Mouse (Mus musculus): ENCODE data around the gene Vmn1r193.
"Not testable (repeated sequence)": the region's sequence is repeated elsewhere in the genome, so short reads cannot be mapped to it uniquely, and the experiment has no call there.

The Vmn1r193 gene

DNA sequence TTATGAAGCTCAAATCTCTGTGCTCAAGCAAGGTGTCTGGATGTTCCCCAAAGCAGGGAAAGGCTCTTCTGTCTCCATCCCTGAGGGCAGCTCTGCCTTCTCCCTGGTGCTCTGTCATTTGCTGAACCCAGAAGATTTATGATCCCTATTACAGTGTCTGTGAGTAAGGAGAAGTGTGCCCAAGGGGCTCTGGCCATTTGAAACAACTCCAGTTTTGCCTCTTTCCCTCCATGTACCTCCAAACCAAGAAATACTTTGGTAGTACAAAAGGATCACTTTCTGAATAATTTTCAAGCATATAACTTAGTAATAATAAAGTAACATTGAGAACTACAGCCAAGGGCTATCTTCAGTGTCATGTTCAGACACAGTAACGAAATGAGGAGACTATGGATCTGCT lies at the start of gene Vmn1r193:
Vmn1r193 (minus strand) TSS at position 101 of the 400 bp plus-strand sequence.
- not testable (repeated sequence) for DNase-seq

DNA sequence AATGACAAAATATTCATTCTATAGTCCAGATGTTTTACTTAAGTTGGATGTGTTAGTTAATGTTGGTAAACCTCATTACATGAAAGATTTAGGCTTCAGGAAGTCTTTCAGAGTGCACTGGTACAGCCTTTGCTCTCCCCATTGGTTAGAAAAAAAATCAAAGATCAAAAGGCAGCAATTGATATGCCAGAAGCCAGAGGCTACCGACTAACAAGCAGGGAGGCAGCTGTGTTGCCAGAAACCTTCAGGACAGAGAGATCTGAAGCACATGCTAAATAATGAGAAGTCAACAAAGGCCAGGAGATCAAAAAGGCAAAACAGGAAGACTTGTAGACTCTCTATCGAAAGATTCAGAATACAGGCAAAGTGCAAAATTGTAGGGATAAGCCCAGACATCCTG lies 48.8 kb upstream of the Vmn1r193 start:
- DNase-seq, result no peak

DNA sequence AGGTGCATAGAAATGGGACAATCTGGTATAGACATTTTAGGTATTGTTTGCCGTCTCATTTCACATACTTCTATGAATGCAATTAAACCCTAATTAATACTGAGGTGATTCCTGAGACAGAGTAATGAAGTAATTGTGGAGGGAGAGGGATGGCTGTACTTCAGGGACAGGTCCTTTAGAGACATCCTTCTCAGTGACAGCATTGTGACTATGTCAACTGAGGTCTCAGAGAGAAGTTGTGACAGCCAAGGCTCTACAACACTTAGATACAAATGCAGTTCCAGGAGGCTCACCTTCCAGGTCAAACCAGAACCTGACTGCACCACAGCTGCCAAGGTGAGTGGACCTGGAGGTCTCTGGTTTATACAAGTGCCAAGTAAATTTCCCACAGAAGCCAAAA lies 47.3 kb upstream of the Vmn1r193 start, which contains the start of gene Vmn1r195:
Vmn1r195 (plus strand) TSS at position 301 of the 400 bp plus-strand sequence.
- DNase-seq, result not testable (repeated sequence)

DNA sequence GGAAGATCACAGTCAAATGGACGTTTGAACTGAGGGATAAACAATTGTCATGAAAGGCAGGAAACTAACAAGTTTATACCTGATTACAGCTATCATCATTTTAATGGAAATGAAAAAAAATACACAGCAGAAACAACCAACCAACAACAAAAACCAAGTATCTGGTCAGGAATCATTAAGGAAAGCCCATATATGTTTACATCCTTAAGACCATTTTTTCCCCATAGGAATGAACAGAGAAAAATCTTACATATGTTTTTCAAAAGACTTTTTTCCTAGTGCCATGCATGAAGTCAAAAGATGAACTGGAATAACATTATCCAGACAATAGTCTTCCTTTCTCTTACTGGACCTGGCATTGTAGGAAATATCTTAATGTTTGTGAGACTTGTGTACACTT lies 21.0 kb upstream of the Vmn1r193 start, which contains the start of gene Vmn1r194:
Vmn1r194 (plus strand) TSS at position 301 of the 400 bp plus-strand sequence.
- no peak for DNase-seq

DNA sequence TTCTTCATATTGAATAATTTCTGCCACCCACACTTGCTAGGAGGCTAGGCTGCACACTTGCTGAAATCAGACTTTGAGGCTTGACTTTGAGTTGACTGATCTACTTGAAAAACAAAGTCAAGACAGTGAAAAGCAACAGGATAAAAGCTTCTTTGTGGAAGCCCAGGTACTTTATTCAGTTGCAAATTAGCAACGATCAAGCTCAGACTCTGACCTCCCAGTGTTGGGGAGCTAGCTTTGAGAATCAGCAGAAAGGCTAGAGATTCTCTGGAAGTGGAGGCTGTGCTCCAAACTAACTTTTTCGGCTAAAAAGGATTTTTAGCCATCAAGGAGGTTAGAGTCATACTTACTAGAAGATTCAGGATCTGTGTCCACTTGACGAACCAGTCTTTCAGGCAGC lies 30.2 kb downstream of the Vmn1r193 start:
- DNase-seq, result not testable (repeated sequence)

DNA sequence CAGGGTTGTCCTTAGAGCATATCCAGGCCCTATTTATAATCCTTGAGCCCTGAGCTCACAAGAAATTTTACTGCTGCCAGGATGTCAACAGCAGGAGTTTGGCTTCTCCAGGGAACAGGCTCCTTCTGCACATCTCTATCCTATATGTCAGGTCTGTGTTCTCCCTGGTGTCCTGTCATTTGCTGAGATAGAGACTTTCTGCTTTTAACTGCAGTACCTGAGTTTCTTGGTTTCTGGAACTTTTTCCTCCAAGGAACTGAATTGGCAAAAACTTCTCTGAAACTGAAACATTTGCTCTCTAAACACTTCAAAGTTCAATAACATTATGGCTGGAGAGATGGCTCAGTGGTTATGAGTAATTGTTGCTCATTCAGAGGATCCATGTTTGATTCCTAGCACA lies 31.9 kb downstream of the Vmn1r193 start, which contains the start of gene Vmn1r192:
Vmn1r192 (minus strand) TSS at position 101 of the 400 bp plus-strand sequence.
- no peak for DNase-seq

DNA sequence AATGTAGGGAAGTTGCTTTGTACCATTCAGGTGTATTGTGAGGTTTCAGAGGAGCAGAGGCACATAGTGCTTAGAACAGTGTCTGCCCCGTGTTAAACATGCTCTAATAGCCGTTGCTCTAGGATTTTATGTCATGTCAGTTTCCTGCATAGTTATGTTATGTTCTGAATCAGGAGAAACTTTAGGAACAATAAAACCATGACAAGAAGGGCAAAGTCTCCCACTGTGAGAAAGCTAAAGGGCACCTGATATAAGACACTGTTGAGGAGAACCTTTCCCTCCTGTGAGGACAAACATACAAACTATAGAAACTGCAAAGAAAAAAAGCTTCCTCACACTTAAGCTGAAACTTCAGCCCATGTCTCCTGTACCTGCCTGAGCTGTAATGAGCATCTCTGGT lies 32.6 kb downstream of the Vmn1r193 start:
- DNase-seq, result no peak

GRCm38 (mm10) chr13:22189313-22189712 lies 33.6 kb downstream of the Vmn1r193 start:
- no peak for DNase-seq

DNA sequence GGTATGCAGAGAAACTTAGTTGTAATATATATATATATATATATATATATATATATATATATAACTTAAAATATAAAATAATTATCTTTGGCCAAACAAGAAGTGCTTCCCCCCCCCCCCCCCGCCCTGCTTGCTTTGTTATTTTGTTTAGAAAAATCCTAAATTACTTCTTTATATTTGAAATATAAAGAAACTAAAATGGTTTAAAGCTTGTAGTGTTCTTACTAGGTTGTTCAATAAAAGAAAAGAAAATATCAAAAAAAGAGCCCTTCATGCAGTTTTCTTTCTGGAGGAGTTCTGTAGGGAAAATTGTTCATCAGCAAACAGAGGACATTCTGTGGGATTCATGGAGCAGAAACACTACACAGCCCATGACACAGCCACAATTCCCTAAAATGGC lies 39.1 kb downstream of the Vmn1r193 start, which contains the start of gene Vmn1r191:
Vmn1r191 (minus strand) TSS at position 101 of the 400 bp plus-strand sequence.
- no peak for DNase-seq

DNA sequence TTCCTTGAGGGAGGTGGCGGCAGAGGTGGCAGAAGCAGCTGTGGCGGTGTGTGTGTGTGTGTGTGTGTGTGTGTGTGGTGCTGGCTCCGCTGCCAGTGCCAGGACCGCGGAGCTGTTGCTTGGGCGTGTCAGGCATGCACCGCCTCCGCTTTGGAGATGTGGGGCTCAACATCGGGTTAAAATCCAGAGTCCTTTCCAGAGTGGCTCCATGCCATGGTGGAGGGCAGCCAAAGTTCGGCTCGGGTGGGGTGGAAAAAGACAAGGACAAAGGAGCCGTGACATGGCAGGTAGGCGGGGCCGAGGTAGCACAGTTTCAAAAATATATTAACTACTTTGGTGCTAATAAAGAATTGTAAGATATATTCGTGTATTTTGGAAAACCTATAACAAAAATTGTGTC lies 54.5 kb downstream of the Vmn1r193 start:
- no peak for DNase-seq

Data from thymus, adult 18-20 months (tissue).